Mouse (Mus musculus) limb, embryonic 12.5 days (tissue): ENCODE results near the gene 4921524J17Rik. TPM values are rescaled to one million over a fixed set of nuclear protein-coding genes. Genes with fewer than 3 reads are reported as not detected.

Experiments
- ATAC-seq: fragments of 200-750 bp; cut with Nextera tagmentation; 2 replicates; pipeline ENCODE4 v1.8.0; 2017; ENCODE audit warnings: low read depth, moderate TSS enrichment; ENCODE audit not compliant: insufficient number of reproducible peaks, insufficient read depth, low FRiP score, low TSS enrichment
- H3K27ac ChIP-seq: fragments of 300-500 bp; sonication (generic); 2 replicates; pipeline ENCODE4 v1.5.1; 2016; ENCODE audit warnings: mild to moderate bottlenecking, moderate library complexity
- H3K27me3 ChIP-seq: fragments of 300-500 bp; sonication (generic); 2 replicates; pipeline ENCODE4 v1.6.1; 2016; ENCODE audit warnings: mild to moderate bottlenecking, moderate library complexity
- H3K36me3 ChIP-seq: fragments of 300-500 bp; sonication (generic); 2 replicates; pipeline ENCODE4 v1.6.1; 2016; ENCODE audit warnings: mild to moderate bottlenecking, moderate library complexity
- H3K4me1 ChIP-seq: fragments of 300-500 bp; sonication (generic); replicated peaks from 2 replicates; pipeline ENCODE4 v1.6.1; 2016
- H3K4me2 ChIP-seq: fragments of 300-500 bp; sonication (generic); 2 replicates; pipeline ENCODE4 v1.6.1; 2016; ENCODE audit warnings: mild to moderate bottlenecking, moderate library complexity
- H3K4me3 ChIP-seq: fragments of 300-500 bp; sonication (generic); replicated peaks from 2 replicates; pipeline ENCODE4 v1.5.1; 2016; ENCODE audit warnings: mild to moderate bottlenecking
- H3K9ac ChIP-seq: fragments of 300-500 bp; sonication (generic); replicated peaks from 2 replicates; pipeline ENCODE4 v1.6.1; 2016; ENCODE audit warnings: mild to moderate bottlenecking, moderate library complexity
- H3K9me3 ChIP-seq: fragments of 300-500 bp; sonication (generic); 2 replicates; pipeline ENCODE4 v1.6.1; 2016; ENCODE audit warnings: mild to moderate bottlenecking, moderate library complexity
- WGBS: fragments of 180-500 bp; shearing (Covaris S2); methylation state at CpG from one replicate; pipeline ENCODE4 v1.1.7; 2016; 5-methylcytosine and 5-hydroxymethylcytosine counted together
- polyA plus RNA-seq: library from polyadenylated mRNA; unstranded; fragments of >200 nt; fragmentation: Nextera tagmentation; extraction: Ambion mirVana; gene quantifications from 2 replicates; pipeline ENCODE4 v1.2.1, GENCODE M21; 2016

4921524J17Rik gene
- polyA plus RNA-seq, 1 experiment from 2014 or later: 53.5 TPM

- Histone ChIP-seq H3K4me2 (no peak overlapping the region), H3K9me3 (no peaks in the 10 kb centered on the region), H3K36me3 (no peaks in the 10 kb centered on the region), H3K27ac (peak overlapping the region; percentile 8), H3K4me3 (no peak overlapping the region), H3K9ac (no peak overlapping the region), H3K27me3 (no peaks in the 10 kb centered on the region), H3K4me1 (peaks cover 28% of the 10 kb centered on the region)
- 64% methylated on average over 8 of the region's 8 CpGs for WGBS
- no peak for ATAC-seq
These were observed 51.8 kb downstream of the 4921524J17Rik start for GRCm38 (mm10) chr8:85380824-85381209.

- Histone ChIP-seq H3K36me3 (no peaks in the 10 kb centered on the region), H3K27me3 (no peaks in the 10 kb centered on the region), H3K4me1 (peaks cover 28% of the 10 kb centered on the region), H3K4me2 (no peak overlapping the region), H3K27ac (peak overlapping the region; percentile 8), H3K9ac (no peak overlapping the region), H3K4me3 (no peak overlapping the region), H3K9me3 (no peaks in the 10 kb centered on the region)
- no peak for ATAC-seq
- 76% methylated on average over 10 of the region's 10 CpGs for WGBS
These were observed 52.4 kb downstream of the 4921524J17Rik start for GRCm38 (mm10) chr8:85380123-85380823.

- no peaks in the 10 kb centered on the region for H3K27me3 ChIP-seq
- peak overlapping the region; percentile 13; the same call in 1 of the 2 replicates for H3K4me2 ChIP-seq
- H3K27ac ChIP-seq: peak overlapping the region; percentile 79
- H3K9ac ChIP-seq: no peak overlapping the region
- H3K4me3 ChIP-seq: no peak overlapping the region
- no peaks in the 10 kb centered on the region for H3K36me3 ChIP-seq
- no peaks in the 10 kb centered on the region for H3K9me3 ChIP-seq
- WGBS: 12% methylated on average over 2 of the region's 2 CpGs
- ATAC-seq: peak; percentile 63; the same call in 1 of the 2 replicates
- H3K4me1 ChIP-seq: peaks cover 28% of the 10 kb centered on the region
These were observed 53.4 kb downstream of the 4921524J17Rik start for GRCm38 (mm10) chr8:85379142-85379781.

GRCm38 (mm10) chr8:85376516-85376915, 56.1 kb downstream of the 4921524J17Rik start:
- Histone ChIP-seq H3K4me3 (no peak overlapping the region), H3K4me1 (peaks cover 36% of the 10 kb centered on the region), H3K27ac (no peak overlapping the region), H3K36me3 (no peaks in the 10 kb centered on the region), H3K27me3 (no peaks in the 10 kb centered on the region), H3K9ac (no peak overlapping the region), H3K9me3 (no peaks in the 10 kb centered on the region), H3K4me2 (no peak overlapping the region)
- WGBS: 62% methylated on average over 3 of the region's 3 CpGs
- no peak for ATAC-seq

GRCm38 (mm10) chr8:85374286-85374685, 58.3 kb downstream of the 4921524J17Rik start:
- no peak for ATAC-seq
- no peaks in the 10 kb centered on the region for H3K36me3 ChIP-seq

GRCm38 (mm10) chr8:85373435-85374039, 59.1 kb downstream of the 4921524J17Rik start:
- no peak for ATAC-seq
- WGBS: 59% methylated on average over 5 of the region's 5 CpGs
- Histone ChIP-seq H3K4me3 (no peak overlapping the region), H3K9ac (no peak overlapping the region), H3K4me1 (peaks cover 10% of the 10 kb centered on the region; the same call in 1 of the 2 replicates), H3K27ac (0 out of 2 replicates have a peak overlapping the region, but pooled peaks have one; percentile 29), H3K4me2 (no peak overlapping the region), H3K27me3 (no peaks in the 10 kb centered on the region), H3K36me3 (no peaks in the 10 kb centered on the region), H3K9me3 (no peaks in the 10 kb centered on the region)

More at GRCm38 (mm10) chr8:85374286-85374685, 58.3 kb downstream of the 4921524J17Rik start:
- Histone ChIP-seq H3K4me3 (no peak overlapping the region), H3K27me3 (no peaks in the 10 kb centered on the region), H3K9me3 (no peaks in the 10 kb centered on the region), H3K4me1 (peaks cover 17% of the 10 kb centered on the region), H3K4me2 (no peak overlapping the region), H3K9ac (no peak overlapping the region), H3K27ac (no peak overlapping the region)
- WGBS: 62% methylated on average over 4 of the region's 4 CpGs

GRCm38 (mm10) chr8:85372465-85372839, 60.2 kb downstream of the 4921524J17Rik start:
- ATAC-seq: no peak
- Histone ChIP-seq H3K9ac (no peak overlapping the region), H3K36me3 (no peaks in the 10 kb centered on the region), H3K4me3 (no peak overlapping the region), H3K4me1 (peaks cover 8% of the 10 kb centered on the region; the same call in 1 of the 2 replicates), H3K4me2 (no peak overlapping the region), H3K9me3 (no peaks in the 10 kb centered on the region), H3K27me3 (no peaks in the 10 kb centered on the region), H3K27ac (no peak overlapping the region)
- 93% methylated on average over 1 of the region's 1 CpGs for WGBS

- no peak for ATAC-seq
- Histone ChIP-seq H3K9me3 (no peaks in the 10 kb centered on the region), H3K4me2 (no peak overlapping the region), H3K36me3 (no peaks in the 10 kb centered on the region), H3K27ac (no peak overlapping the region), H3K4me3 (no peak overlapping the region), H3K27me3 (no peaks in the 10 kb centered on the region), H3K4me1 (peaks cover 8% of the 10 kb centered on the region), H3K9ac (no peak overlapping the region)
- WGBS: 82% methylated on average over 5 of the region's 5 CpGs
These were observed 60.7 kb downstream of the 4921524J17Rik start for GRCm38 (mm10) chr8:85371736-85372464.

GRCm38 (mm10) chr8:85365176-85365575, 67.5 kb downstream of the 4921524J17Rik start:
- peaks cover 10% of the 10 kb centered on the region for H3K4me1 ChIP-seq
- H3K27me3 ChIP-seq: no peaks in the 10 kb centered on the region
- H3K36me3 ChIP-seq: no peaks in the 10 kb centered on the region
- no peaks in the 10 kb centered on the region for H3K9me3 ChIP-seq
- 0 out of 2 replicates have a peak overlapping the region, but pooled peaks have one; percentile 29 for H3K27ac ChIP-seq
- H3K9ac ChIP-seq: no peak overlapping the region; the same call in 1 of the 2 replicates
- no peak for ATAC-seq
- no peak overlapping the region for H3K4me3 ChIP-seq
- no peak overlapping the region for H3K4me2 ChIP-seq
- WGBS: 43% methylated on average over 6 of the region's 6 CpGs

- Histone ChIP-seq H3K4me3 (no peak overlapping the region), H3K9ac (no peak overlapping the region), H3K4me2 (no peak overlapping the region), H3K9me3 (no peaks in the 10 kb centered on the region), H3K27ac (no peak overlapping the region), H3K27me3 (no peaks in the 10 kb centered on the region), H3K4me1 (peaks cover 10% of the 10 kb centered on the region), H3K36me3 (no peaks in the 10 kb centered on the region)
- WGBS: 79% methylated on average over 11 of the region's 11 CpGs
- no peak for ATAC-seq
These were observed 68.0 kb downstream of the 4921524J17Rik start for GRCm38 (mm10) chr8:85364628-85365027.

GRCm38 (mm10) chr8:85363406-85363805, 69.2 kb downstream of the 4921524J17Rik start:
- Histone ChIP-seq H3K36me3 (no peaks in the 10 kb centered on the region), H3K9ac (no peak overlapping the region), H3K9me3 (no peaks in the 10 kb centered on the region), H3K4me1 (peaks cover 10% of the 10 kb centered on the region), H3K27ac (no peak overlapping the region), H3K4me3 (no peak overlapping the region), H3K4me2 (no peak overlapping the region), H3K27me3 (no peaks in the 10 kb centered on the region)
- WGBS: 85% methylated on average over 6 of the region's 6 CpGs
- ATAC-seq: no peak
